In the genomic region with DNA sequence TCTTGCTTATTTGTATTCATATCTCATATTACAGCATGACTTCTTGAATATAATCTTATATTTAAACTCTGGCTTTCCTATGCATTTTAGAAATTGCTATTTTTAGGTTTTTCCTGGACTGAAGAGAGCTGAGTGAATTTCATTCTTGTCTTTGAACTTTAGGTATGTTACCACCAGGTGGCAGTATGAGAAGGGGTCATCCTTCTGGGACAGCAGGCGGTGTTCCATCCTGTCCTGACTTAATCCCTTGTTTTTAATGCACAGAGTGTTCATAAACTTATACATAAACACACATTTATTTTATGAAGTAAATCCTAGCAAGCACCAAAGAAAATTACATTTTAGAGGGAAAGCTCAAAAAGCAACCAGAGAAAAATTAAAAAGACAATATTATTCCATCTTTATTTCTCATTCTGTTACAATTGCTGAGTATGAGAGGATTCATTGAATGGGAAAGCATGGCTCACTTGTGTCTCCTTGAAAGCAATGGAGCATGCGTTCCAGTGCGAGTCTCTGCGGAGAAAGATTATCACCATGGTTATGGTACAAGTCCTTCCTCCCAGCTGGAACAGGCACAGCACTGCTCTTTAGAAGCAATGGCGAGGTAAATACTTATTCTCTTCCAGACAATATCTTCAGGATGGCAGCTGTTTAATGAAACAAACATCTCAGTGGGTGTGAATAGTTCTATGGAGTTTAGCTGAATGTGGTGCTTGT, we compare ENCODE assay signal across 10 mouse cellular contexts. TPM values are rescaled to one million over a fixed set of nuclear protein-coding genes. Genes with fewer than 3 reads are reported as not detected.
A peak's percentile ranks its signal among the peaks of the same experiment; 100 is the strongest.
DNase-seq lines count a peak whose midpoint lies in the region; ATAC-seq and TF ChIP-seq lines count a peak whose summit lies in the region.
"Had no signal": no experiment of that assay in that cellular context is flagged by ENCODE, and none has a peak within 500 bp of the region (broad histone marks: within the 10 kb centered on the region; RNA-seq: fewer than 3 reads in every experiment).

No protein-coding gene starts in this region.

- 54% methylated on average over 5 of the region's 5 CpGs for WGBS in hindbrain, embryonic 11.5 days
- 47% methylated on average over 5 of the region's 5 CpGs for WGBS in hindbrain, embryonic 13.5 days

- TF ChIP-seq CTCF in MEL (IDR thresholded peaks at IDR 0.05 in 2 of 3, conservative IDR thresholded peaks at IDR 0.05 in 1 of 3; ENCODE audit: control insufficient read depth in 1 of 3, insufficient read depth in 1 of 3, low read depth in 2 of 3, low read length in 3 of 3, poor library complexity in 1 of 3, severe bottlenecking in 1 of 3) = peak; percentile 50 to 77 (median 56)

- no peak overlapping the region for H3K4me2 ChIP-seq in hindbrain, embryonic 11.5 days (replicated peaks; ENCODE audit: low read depth, low read length)
- H3K4me2 ChIP-seq in hindbrain, embryonic 13.5 days = no peak overlapping the region

- no peaks in the 10 kb centered on the region for H3K4me1 ChIP-seq in hindbrain, embryonic 11.5 days (replicated peaks; ENCODE audit: control insufficient read depth, insufficient read depth, low read length)
- H3K4me1 ChIP-seq in hindbrain, embryonic 13.5 days (replicated peaks) = no peaks in the 10 kb centered on the region
- H3K4me1 ChIP-seq in MEL (ENCODE audit: control insufficient read depth in 1 of 2, insufficient read depth in 2 of 2, low read length in 2 of 2) = no peaks in the 10 kb centered on the region; a peak in 1 of 4 replicates

- ATAC-seq in hindbrain, embryonic 11.5 days (ENCODE audit: low FRiP score) = no peak
- no peak for ATAC-seq in hindbrain, embryonic 13.5 days (ENCODE audit: low FRiP score)
- peak; percentile 42; the same call in 1 of the 2 replicates for ATAC-seq in granulocyte monocyte progenitor cell, adult 5-6 weeks (replicated peaks; ENCODE audit: poor library complexity, severe bottlenecking)

- peak; percentile 79 for TF ChIP-seq RAD21 in MEL (IDR thresholded peaks at IDR 0.05; ENCODE audit: low read depth, low read length)

- H3K27ac ChIP-seq in hindbrain, embryonic 11.5 days (ENCODE audit: low read depth, low read length) = no peak overlapping the region
- no peak overlapping the region for H3K27ac ChIP-seq in hindbrain, embryonic 13.5 days
- no peak overlapping the region for H3K27ac ChIP-seq in MEL (ENCODE audit: control insufficient read depth, low read depth, low read length)

- H3K27me3 ChIP-seq in hindbrain, embryonic 11.5 days (ENCODE audit: control insufficient read depth, insufficient read depth, low read length) = no peaks in the 10 kb centered on the region
- no peaks in the 10 kb centered on the region for H3K27me3 ChIP-seq in hindbrain, embryonic 13.5 days
- H3K27me3 ChIP-seq in MEL (ENCODE audit: control insufficient read depth in 1 of 2, insufficient read depth in 2 of 2, low read length in 2 of 2) = no peaks in the 10 kb centered on the region; a peak in 1 of 4 replicates

- no peak for TF ChIP-seq EP300 in MEL (IDR thresholded peaks at IDR 0.05; ENCODE audit: low read depth in 1 of 2, low read length in 2 of 2)

- H3K9ac ChIP-seq in hindbrain, embryonic 11.5 days (ENCODE audit: low read depth, low read length) = no peak overlapping the region
- H3K9ac ChIP-seq in hindbrain, embryonic 13.5 days = no peak overlapping the region
- no peak overlapping the region for H3K9ac ChIP-seq in MEL (ENCODE audit: control insufficient read depth, low read depth, low read length, poor library complexity, severe bottlenecking)

- H3K9me3 ChIP-seq in hindbrain, embryonic 11.5 days (ENCODE audit: control insufficient read depth, low read length) = no peaks in the 10 kb centered on the region
- no peaks in the 10 kb centered on the region for H3K9me3 ChIP-seq in hindbrain, embryonic 13.5 days
- H3K9me3 ChIP-seq in MEL (replicated peaks; ENCODE audit: insufficient read depth, low read length) = no peaks in the 10 kb centered on the region

- no peaks in the 10 kb centered on the region for H3K79me2 ChIP-seq in MEL (ENCODE audit: control insufficient read depth, insufficient read depth, low read length, poor library complexity)

- H3K36me3 ChIP-seq in hindbrain, embryonic 11.5 days (ENCODE audit: control insufficient read depth, insufficient read depth, low read length) = no peaks in the 10 kb centered on the region
- H3K36me3 ChIP-seq in hindbrain, embryonic 13.5 days = no peaks in the 10 kb centered on the region
- no peaks in the 10 kb centered on the region for H3K36me3 ChIP-seq in MEL (ENCODE audit: control insufficient read depth in 1 of 2, insufficient read depth in 2 of 2, low read length in 2 of 2)

- DNase-seq in hindbrain, embryonic 11.5 days (ENCODE audit: low spot score) = peak; percentile 65
- peak; percentile 78 for DNase-seq in 3T3-L1 (ENCODE audit: low read depth, low spot score)
- peak; percentile 43 for DNase-seq in MEL (ENCODE audit: low read depth, low spot score)
- no peak for DNase-seq in spleen, adult 18-20 months
- DNase-seq in urinary bladder, postnatal 14 days (ENCODE audit: low spot score) = no peak
- DNase-seq in natural killer cell, adult 2 months (ENCODE audit: low spot score in 2 of 2) = no peak

- TF ChIP-seq POLR2A in MEL (IDR thresholded peaks at IDR 0.05; ENCODE audit: control insufficient read depth in 1 of 2, insufficient read depth in 1 of 2, low read depth in 1 of 2, low read length in 2 of 2, poor library complexity in 1 of 2) = no peak

- H3K4me3 ChIP-seq in hindbrain, embryonic 11.5 days (ENCODE audit: low read depth, low read length) = no peak overlapping the region
- H3K4me3 ChIP-seq in hindbrain, embryonic 13.5 days = no peak overlapping the region
- H3K4me3 ChIP-seq in MEL (ENCODE audit: control insufficient read depth in 1 of 2, insufficient read depth in 1 of 2, low read depth in 2 of 2, low read length in 2 of 2) = no peak overlapping the region

TF ChIP-seq in MEL, 35 proteins besides CTCF, POLR2A, EP300 and RAD21:
- TF ChIP-seq ZKSCAN1 (IDR thresholded peaks at IDR 0.05; ENCODE audit: low read depth, low read length) (no peak), ZC3H11A (IDR thresholded peaks at IDR 0.05; ENCODE audit: low read depth, low read length) (peak; percentile 64), SMC3 (IDR thresholded peaks at IDR 0.05; ENCODE audit: low read depth, low read length) (peak; percentile 84)

RNA-seq across cellular contexts. Expression of a gene that starts 21.1 kb away (rescaled TPM):
- 0.07 and 0.28 TPM in 2 replicates for polyA plus RNA-seq in hindbrain, embryonic 11.5 days (2014; fragmentation: Nextera tagmentation; extraction: Ambion mirVana)
- polyA plus RNA-seq in hindbrain, embryonic 13.5 days (2015; fragmentation: Nextera tagmentation; extraction: Ambion mirVana) = 0.08 and 0.47 TPM in 2 replicates
- total RNA-seq in MEL (2012; rRNA removed) = 0.33 and 0.42 TPM in 2 replicates
- under 1 TPM in 1 of 2 experiments, not detected in 1; 0.17 TPM for polyA plus RNA-seq in MEL (2012; ENCODE audit: insufficient read depth in 1 of 2, insufficient read length in 2 of 2, low read depth in 1 of 2, low replicate concordance in 2 of 2, missing spikeins in 1 of 2)
- total RNA-seq in granulocyte monocyte progenitor cell, adult 5-6 weeks (2014; fragmentation: Nextera tagmentation) = not detected in 2 replicates
- not detected in 2 replicates for total RNA-seq in granulocyte monocyte progenitor cell, adult 5-6 weeks (2017)
- total RNA-seq: left cerebral cortex, adult 18-20 months had no signal
- polyA plus RNA-seq: small intestine, adult 2 months had no signal

RNA-seq across cellular contexts. Expression of a gene that starts 25.9 kb away (rescaled TPM):
- polyA plus RNA-seq in hindbrain, embryonic 11.5 days (2014; fragmentation: Nextera tagmentation; extraction: Ambion mirVana) = not detected in 2 replicates
- polyA plus RNA-seq in hindbrain, embryonic 13.5 days (2015; fragmentation: Nextera tagmentation; extraction: Ambion mirVana) = not detected in 2 replicates
- total RNA-seq in MEL (2012; rRNA removed) = not detected in 2 replicates
- not detected for polyA plus RNA-seq in MEL (2012; ENCODE audit: insufficient read depth in 1 of 2, insufficient read length in 2 of 2, low read depth in 1 of 2, low replicate concordance in 2 of 2, missing spikeins in 1 of 2)
- not detected in 2 replicates for total RNA-seq in granulocyte monocyte progenitor cell, adult 5-6 weeks (2014; fragmentation: Nextera tagmentation)
- not detected in 2 replicates for total RNA-seq in granulocyte monocyte progenitor cell, adult 5-6 weeks (2017)
- total RNA-seq: left cerebral cortex, adult 18-20 months had no signal
- polyA plus RNA-seq: small intestine, adult 2 months had no signal

RNA-seq across cellular contexts. Expression of a gene that starts 33.0 kb away (rescaled TPM):
- 142 and 151 TPM in 2 replicates for polyA plus RNA-seq in hindbrain, embryonic 11.5 days (2014; fragmentation: Nextera tagmentation; extraction: Ambion mirVana)
- polyA plus RNA-seq in hindbrain, embryonic 13.5 days (2015; fragmentation: Nextera tagmentation; extraction: Ambion mirVana) = 89.2 and 95.8 TPM in 2 replicates
- total RNA-seq in MEL (2012; rRNA removed) = 140 and 159 TPM in 2 replicates
- polyA plus RNA-seq in MEL (2012; ENCODE audit: insufficient read depth in 1 of 2, insufficient read length in 2 of 2, low read depth in 1 of 2, low replicate concordance in 2 of 2, missing spikeins in 1 of 2) = 100 to 1,000 TPM in 1 of 2 experiments, not detected in 1; 127 TPM
- 21.5 and 29.7 TPM in 2 replicates for total RNA-seq in granulocyte monocyte progenitor cell, adult 5-6 weeks (2014; fragmentation: Nextera tagmentation)
- total RNA-seq in granulocyte monocyte progenitor cell, adult 5-6 weeks (2017) = 33.3 and 33.7 TPM in 2 replicates

RNA-seq across cellular contexts. Expression of a gene that starts 54.8 kb away (rescaled TPM):
- not detected in 2 replicates for polyA plus RNA-seq in hindbrain, embryonic 11.5 days (2014; fragmentation: Nextera tagmentation; extraction: Ambion mirVana)
- polyA plus RNA-seq in hindbrain, embryonic 13.5 days (2015; fragmentation: Nextera tagmentation; extraction: Ambion mirVana) = not detected in 2 replicates
- total RNA-seq in MEL (2012; rRNA removed) = not detected in 2 replicates
- not detected for polyA plus RNA-seq in MEL (2012; ENCODE audit: insufficient read depth in 1 of 2, insufficient read length in 2 of 2, low read depth in 1 of 2, low replicate concordance in 2 of 2, missing spikeins in 1 of 2)
- not detected in 2 replicates for total RNA-seq in granulocyte monocyte progenitor cell, adult 5-6 weeks (2014; fragmentation: Nextera tagmentation)
- total RNA-seq in granulocyte monocyte progenitor cell, adult 5-6 weeks (2017) = not detected in 2 replicates
- total RNA-seq: left cerebral cortex, adult 18-20 months had no signal
- polyA plus RNA-seq: small intestine, adult 2 months had no signal

Comparison
In these comparisons a context has a peak if more than half of its experiments do, and no peak if none do; other contexts are left out.
1. DNase-seq: peak in hindbrain, embryonic 11.5 days (single experiment), 3T3-L1 (single experiment) and MEL (single experiment); none in spleen, adult 18-20 months (0 of 2), urinary bladder, postnatal 14 days (single experiment) and natural killer cell, adult 2 months (0 of 2).